Mouse (Mus musculus) midbrain, postnatal 0 days (tissue): ENCODE results near the gene 4931417E11Rik. TPM values are rescaled to one million over a fixed set of nuclear protein-coding genes. Genes with fewer than 3 reads are reported as not detected.

Experiments
- ATAC-seq: fragments of 200-750 bp; cut with Nextera tagmentation; 2 replicates; pipeline ENCODE4 v1.8.0; 2017; ENCODE audit warnings: moderate number of reproducible peaks, mild to moderate bottlenecking, moderate TSS enrichment, moderate library complexity; ENCODE audit not compliant: low FRiP score
- DNase-seq: peaks from one replicate; pipeline ENCODE4 v3.0.0-alpha.2; 2015; ENCODE audit warnings: low spot score
- H3K27ac ChIP-seq: fragments of 300-500 bp; sonication (generic); 2 replicates; pipeline ENCODE4 v1.5.1; 2014; ENCODE audit warnings: low read depth, mild to moderate bottlenecking, low read length, mixed read lengths
- H3K27me3 ChIP-seq: fragments of 300-500 bp; sonication (generic); 2 replicates; pipeline ENCODE4 v1.6.1; 2014; ENCODE audit warnings: low read length, control low read depth, mixed read lengths; ENCODE audit not compliant: insufficient read depth
- H3K36me3 ChIP-seq: fragments of 300-500 bp; sonication (generic); 2 replicates; pipeline ENCODE4 v1.6.1; 2014; ENCODE audit warnings: low read length, control low read depth, mixed read lengths; ENCODE audit not compliant: insufficient read depth
- H3K4me1 ChIP-seq: fragments of 300-500 bp; sonication (generic); 2 replicates; pipeline ENCODE4 v1.6.1; 2014; ENCODE audit warnings: mild to moderate bottlenecking, control low read depth, antibody characterized with exemption, low read length, mixed read lengths; ENCODE audit not compliant: insufficient read depth
- H3K4me2 ChIP-seq: fragments of 300-500 bp; sonication (generic); 2 replicates; pipeline ENCODE4 v1.6.1; 2014; ENCODE audit warnings: low read depth, mild to moderate bottlenecking, low read length, mixed read lengths; ENCODE audit not compliant: poor library complexity, severe bottlenecking
- H3K4me3 ChIP-seq: fragments of 300-500 bp; sonication (generic); 2 replicates; pipeline ENCODE4 v1.5.1; 2014; ENCODE audit warnings: low read depth, mild to moderate bottlenecking, low read length, moderate library complexity
- H3K9ac ChIP-seq: fragments of 300-500 bp; sonication (generic); replicated peaks from 2 replicates; pipeline ENCODE4 v1.6.1; 2014; ENCODE audit warnings: mild to moderate bottlenecking, low read length, moderate library complexity, mixed read lengths; ENCODE audit not compliant: poor library complexity, severe bottlenecking
- H3K9me3 ChIP-seq: fragments of 300-500 bp; sonication (generic); 2 replicates; pipeline ENCODE4 v1.6.1; 2016; ENCODE audit warnings: low read length, control low read depth
- CTCF ChIP-seq: IDR thresholded peaks from 2 replicates; pipeline ENCODE4 v1.5.1; 2016; ENCODE audit warnings: antibody characterized with exemption, mild to moderate bottlenecking
- WGBS: fragments of 180-500 bp; shearing (Covaris S2); extraction: QIAGEN DNeasy Blood & Tissue Kit; methylation state at CpG from one replicate; pipeline ENCODE4 v1.1.7; 2014; 5-methylcytosine and 5-hydroxymethylcytosine counted together
- polyA plus RNA-seq: library from polyadenylated mRNA; unstranded; fragments of >200 nt; fragmentation: Nextera tagmentation; extraction: Ambion mirVana; gene quantifications from 2 replicates; pipeline ENCODE4 v1.2.1, GENCODE M21; 2015
- total RNA-seq: library from RNA; depleted of rRNA; stranded (reverse); fragments of >200 nt; gene quantifications from 2 replicates; pipeline ENCODE4 v1.2.3, GENCODE M21; 2014; rRNA removed

4931417E11Rik gene
- total and polyA plus RNA-seq, 2 experiments from 2014 or later = not detected

- Histone ChIP-seq H3K9me3 (no peaks in the 10 kb centered on the region), H3K4me1 (no peaks in the 10 kb centered on the region), H3K9ac (no peak overlapping the region), H3K4me2 (no peak overlapping the region), H3K27me3 (no peaks in the 10 kb centered on the region), H3K27ac (no peak overlapping the region), H3K4me3 (no peak overlapping the region), H3K36me3 (no peaks in the 10 kb centered on the region)
- no peak for TF ChIP-seq CTCF
- WGBS = 65% methylated on average over 3 of the region's 3 CpGs
- ATAC-seq (no peak), DNase-seq (no peak)
Observed at GRCm38 (mm10) chr6:73485616-73486015, 16.1 kb upstream of the 4931417E11Rik start.

- no peak for TF ChIP-seq CTCF
- ATAC-seq (no peak), DNase-seq (no peak)
- Histone ChIP-seq H3K4me3 (no peak overlapping the region), H3K27ac (no peak overlapping the region), H3K9ac (no peak overlapping the region), H3K36me3 (no peaks in the 10 kb centered on the region), H3K4me1 (no peaks in the 10 kb centered on the region), H3K4me2 (no peak overlapping the region), H3K27me3 (no peaks in the 10 kb centered on the region), H3K9me3 (no peaks in the 10 kb centered on the region)
- 80% methylated on average over 3 of the region's 3 CpGs for WGBS
Observed at GRCm38 (mm10) chr6:73466084-73466483, 3.4 kb downstream of the 4931417E11Rik start.

GRCm38 (mm10) chr6:73462543-73462942, 6.9 kb downstream of the 4931417E11Rik start:
- 78% methylated on average over 5 of the region's 5 CpGs for WGBS
- no peak for ATAC-seq

GRCm38 (mm10) chr6:73433912-73434311, 35.6 kb downstream of the 4931417E11Rik start:
- no peak overlapping the region for H3K4me2 ChIP-seq
- 12% methylated on average over 3 of the region's 3 CpGs for WGBS
- TF ChIP-seq CTCF = no peak
- H3K27ac ChIP-seq = no peak overlapping the region
- H3K4me3 ChIP-seq = no peak overlapping the region
- no peaks in the 10 kb centered on the region for H3K9me3 ChIP-seq
- no peak for DNase-seq
- H3K36me3 ChIP-seq = no peaks in the 10 kb centered on the region
- no peaks in the 10 kb centered on the region for H3K27me3 ChIP-seq
- H3K9ac ChIP-seq = no peak overlapping the region
- H3K4me1 ChIP-seq = no peaks in the 10 kb centered on the region
- no peak for ATAC-seq

More at GRCm38 (mm10) chr6:73462543-73462942, 6.9 kb downstream of the 4931417E11Rik start:
- no peak overlapping the region for H3K4me3 ChIP-seq
- H3K9ac ChIP-seq = no peak overlapping the region
- DNase-seq = no peak
- H3K27ac ChIP-seq = no peak overlapping the region
- H3K4me2 ChIP-seq = no peak overlapping the region
- no peaks in the 10 kb centered on the region for H3K9me3 ChIP-seq
- no peaks in the 10 kb centered on the region for H3K36me3 ChIP-seq
- H3K27me3 ChIP-seq = no peaks in the 10 kb centered on the region
- TF ChIP-seq CTCF = no peak
- no peaks in the 10 kb centered on the region for H3K4me1 ChIP-seq

- Histone ChIP-seq H3K4me1 (peaks cover 3% of the 10 kb centered on the region; the same call in 1 of the 2 replicates), H3K4me3 (no peak overlapping the region), H3K4me2 (peak overlapping the region; percentile 16; the same call in 1 of the 2 replicates), H3K27me3 (no peaks in the 10 kb centered on the region), H3K27ac (no peak overlapping the region), H3K36me3 (no peaks in the 10 kb centered on the region), H3K9ac (no peak overlapping the region), H3K9me3 (no peaks in the 10 kb centered on the region)
- no peak for TF ChIP-seq CTCF
- DNase-seq (peak; percentile 12), ATAC-seq (no peak)
- WGBS = 27% methylated on average over 14 of the region's 14 CpGs
Observed at GRCm38 (mm10) chr6:73428618-73429336, 40.7 kb downstream of the 4931417E11Rik start.

GRCm38 (mm10) chr6:73427273-73427812, 42.1 kb downstream of the 4931417E11Rik start:
- ATAC-seq (no peak), DNase-seq (no peak)
- Histone ChIP-seq H3K9me3 (no peaks in the 10 kb centered on the region), H3K27me3 (no peaks in the 10 kb centered on the region), H3K4me3 (no peak overlapping the region), H3K27ac (no peak overlapping the region), H3K9ac (no peak overlapping the region), H3K4me1 (peaks cover 3% of the 10 kb centered on the region; the same call in 1 of the 2 replicates), H3K4me2 (no peak overlapping the region), H3K36me3 (no peaks in the 10 kb centered on the region)
- no peak for TF ChIP-seq CTCF
- WGBS = 3% methylated on average over 1 of the region's 1 CpGs

Other genes starting within 250 kb of the 4931417E11Rik start
- gene Dnah6, start 248.0 kb downstream of the 4931417E11Rik start, total RNA-seq = 2.0 and 2.2 TPM in 2 replicates
- 0.18 and 0.22 TPM in 2 replicates for gene Dnah6, start 248.0 kb downstream of the 4931417E11Rik start, polyA plus RNA-seq
- 38.2 and 39.1 TPM in 2 replicates for gene Suclg1, start 221.3 kb downstream of the 4931417E11Rik start, total RNA-seq
- gene Suclg1, start 221.3 kb downstream of the 4931417E11Rik start, polyA plus RNA-seq = 123 and 129 TPM in 2 replicates